Mouse (Mus musculus) thymus, postnatal 4 days (tissue): Measurements from ENCODE around the gene Csnk1e.
A peak's percentile ranks its signal among the peaks of the same experiment; 100 is the strongest.
"Not testable (repeated sequence)": the region's sequence is repeated elsewhere in the genome, so short reads cannot be mapped to it uniquely, and the experiment has no call there.

ENCODE experiments used
- DNase-seq: peaks from one replicate; pipeline ENCODE4 v3.0.0; 2021

Csnk1e gene

DNA sequence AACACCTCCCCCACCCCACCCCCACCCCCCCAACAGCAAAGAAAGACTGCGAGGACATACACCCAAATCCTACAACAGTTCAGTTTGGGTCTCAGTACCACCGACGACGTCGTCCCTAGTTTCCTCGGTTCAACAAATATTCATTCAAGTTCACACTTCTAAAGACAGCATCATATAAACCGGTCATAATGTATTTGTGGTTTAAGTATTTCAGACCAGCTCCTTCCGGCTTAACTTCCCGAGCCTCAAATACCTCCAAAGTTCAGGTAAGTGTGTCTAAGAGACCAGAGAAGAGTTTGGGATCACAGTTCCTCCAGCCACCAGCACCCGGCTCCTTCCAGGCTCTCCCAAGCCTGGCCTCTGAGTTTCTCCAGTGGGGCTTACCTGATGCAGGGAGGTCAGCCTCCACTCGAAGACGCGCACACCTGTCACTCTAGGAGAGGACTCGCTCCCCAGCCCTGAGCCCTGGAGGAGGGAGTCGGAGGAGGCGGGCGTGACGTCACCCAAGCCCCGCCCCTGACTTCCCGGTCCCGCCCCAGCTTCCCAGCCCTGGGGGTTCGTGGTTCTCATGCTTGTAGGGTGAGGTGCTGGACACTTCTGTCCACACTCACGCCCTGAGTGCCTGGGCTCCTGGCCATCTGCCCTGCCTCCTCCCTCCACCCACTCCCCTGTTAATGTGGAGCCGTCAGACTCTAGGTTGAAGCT, at the start of gene Csnk1e:
TSS of gene Csnk1e (minus strand) at position 461 of the 705 bp plus-strand sequence.
- DNase-seq = peak; percentile 70

DNA sequence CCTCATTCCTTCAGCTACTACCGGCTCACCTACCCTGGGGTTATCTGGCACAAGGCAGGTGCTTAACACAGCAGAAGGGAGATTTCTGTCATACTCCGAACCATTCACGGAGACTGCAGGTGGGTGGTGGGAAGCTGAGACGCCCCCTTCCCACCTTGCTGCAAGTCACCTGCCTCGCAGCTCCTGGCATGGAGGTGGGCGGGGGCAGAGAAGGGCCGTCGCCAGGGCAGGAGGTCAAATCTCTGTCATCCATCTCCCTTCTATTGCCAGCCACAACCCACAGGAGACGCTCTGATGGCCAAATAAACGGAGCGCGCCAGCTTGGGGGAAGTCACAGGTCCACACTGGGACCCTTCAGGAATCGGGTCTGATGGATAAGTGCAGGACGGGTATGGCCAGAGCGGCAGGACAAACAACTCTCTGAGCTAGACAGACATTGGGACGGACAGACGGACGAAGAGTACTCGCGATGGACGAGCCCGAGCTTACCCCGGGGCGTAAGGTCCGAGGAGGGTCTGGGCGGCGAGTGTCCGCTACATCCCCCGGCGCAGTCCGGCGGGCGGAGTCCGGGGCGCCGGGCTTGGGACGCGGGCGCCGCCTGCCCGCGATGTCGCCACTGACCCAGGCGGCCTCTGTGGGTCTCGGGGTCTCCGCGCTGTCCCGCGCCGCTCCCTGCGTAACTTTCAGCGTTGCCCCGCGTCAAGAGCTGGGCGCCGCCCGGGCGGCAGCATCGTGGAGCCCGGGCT, 49.5 kb upstream of the Csnk1e start, which contains the start of gene Kcnj4:
TSS of gene Kcnj4 (minus strand) at position 535 of the 746 bp plus-strand sequence.
- DNase-seq = no peak

DNA sequence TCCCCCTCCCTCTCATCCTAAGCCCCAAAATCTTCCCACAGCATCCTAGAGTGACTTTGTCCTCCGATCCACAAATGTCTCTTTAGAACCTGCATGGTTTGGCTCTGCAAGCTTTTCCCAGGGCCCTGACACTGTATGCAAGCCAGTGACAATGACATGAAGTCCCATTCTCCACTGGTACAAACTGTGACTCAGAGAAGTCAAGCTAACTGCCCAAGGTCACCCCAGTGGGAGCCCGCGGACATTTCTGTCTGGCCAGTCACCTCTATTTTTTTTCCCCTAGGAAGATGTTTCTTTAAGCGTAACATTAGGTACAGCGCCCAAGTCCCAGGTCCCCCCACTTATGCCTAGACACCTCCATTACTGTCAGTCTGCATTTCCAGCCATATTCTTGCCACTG, 48.1 kb upstream of the Csnk1e start:
- no peak for DNase-seq

DNA sequence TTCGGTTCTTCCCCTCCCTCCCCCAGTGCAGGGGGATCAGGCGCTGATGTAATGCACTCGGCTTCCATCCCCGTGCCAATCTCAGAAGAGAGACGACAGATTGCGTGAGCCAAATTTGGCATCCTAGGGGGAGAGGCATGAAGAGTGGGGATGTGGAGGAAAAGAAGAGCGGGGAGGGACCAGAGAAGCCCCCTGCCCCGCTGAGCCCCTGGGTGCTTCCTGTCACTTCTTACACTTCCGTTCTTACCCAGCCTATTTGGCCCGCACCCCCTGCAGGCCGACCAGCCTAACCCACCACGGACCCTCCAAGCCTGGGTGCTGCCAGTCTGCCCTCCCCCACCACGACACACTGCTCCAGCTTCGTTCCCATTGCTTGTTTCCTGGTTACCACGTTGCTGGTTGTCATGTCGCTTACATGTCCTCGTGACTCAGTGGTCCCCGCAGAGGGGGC, 47.5 kb upstream of the Csnk1e start:
- DNase-seq = no peak

DNA sequence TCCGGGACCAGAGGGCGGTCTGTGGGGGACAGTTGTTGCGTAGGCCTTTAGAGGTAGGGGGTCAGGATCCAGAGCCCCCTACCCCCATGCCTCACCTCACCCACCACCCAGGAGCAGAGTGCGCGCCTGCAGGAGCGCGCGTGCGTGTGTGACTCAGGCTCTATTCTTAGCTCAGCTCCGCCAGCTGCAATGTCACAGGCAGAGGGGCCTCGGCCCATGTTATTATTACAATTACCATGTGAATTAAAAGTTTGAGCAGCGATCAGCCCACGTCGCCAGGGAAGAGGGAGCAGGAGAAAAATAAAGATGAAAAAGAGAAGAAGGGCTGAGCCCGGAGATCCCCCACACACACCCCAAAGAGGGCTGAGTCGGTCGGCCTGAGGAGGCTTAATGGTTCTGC, 44.7 kb upstream of the Csnk1e start:
- no peak for DNase-seq

DNA sequence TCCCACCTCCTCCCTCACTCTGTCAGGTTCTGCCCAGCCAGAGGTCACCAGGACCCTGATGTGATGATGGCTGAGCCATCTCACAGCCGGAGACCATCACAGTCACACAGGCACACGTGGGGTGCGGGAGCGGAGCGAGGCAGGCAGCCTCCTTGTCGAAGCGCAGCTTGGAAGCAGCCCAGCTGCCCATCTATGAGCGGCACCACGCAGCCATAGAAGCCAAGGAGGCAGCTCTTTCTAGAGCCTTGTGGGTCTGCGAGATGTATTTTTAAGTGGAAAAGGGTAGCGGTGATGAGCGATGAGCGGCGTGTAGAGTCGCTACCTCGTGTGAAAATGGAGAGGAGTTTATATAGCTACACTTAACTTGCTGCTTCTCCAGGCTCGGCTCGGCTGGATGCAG, 38.2 kb upstream of the Csnk1e start:
- no peak for DNase-seq

DNA sequence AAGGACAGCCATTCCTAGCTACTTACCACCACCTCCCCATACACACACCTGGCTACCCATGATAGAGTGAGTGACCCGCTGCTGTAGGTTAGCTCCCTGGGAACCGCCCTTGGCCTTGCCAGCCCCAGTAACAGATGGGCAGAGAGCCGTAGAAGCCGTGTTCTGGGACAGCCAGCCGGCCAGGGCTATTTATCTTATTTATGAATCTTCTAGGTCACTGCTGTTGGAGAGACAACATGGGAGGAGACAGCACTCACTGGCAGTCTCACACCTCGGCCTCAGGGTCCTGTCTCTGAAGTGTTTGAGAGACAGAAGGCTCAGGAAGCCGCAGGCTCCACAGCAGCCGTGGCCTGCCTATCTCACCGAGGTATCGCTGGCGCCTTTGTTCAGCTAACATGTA, 34.1 kb upstream of the Csnk1e start:
- no peak for DNase-seq

DNA sequence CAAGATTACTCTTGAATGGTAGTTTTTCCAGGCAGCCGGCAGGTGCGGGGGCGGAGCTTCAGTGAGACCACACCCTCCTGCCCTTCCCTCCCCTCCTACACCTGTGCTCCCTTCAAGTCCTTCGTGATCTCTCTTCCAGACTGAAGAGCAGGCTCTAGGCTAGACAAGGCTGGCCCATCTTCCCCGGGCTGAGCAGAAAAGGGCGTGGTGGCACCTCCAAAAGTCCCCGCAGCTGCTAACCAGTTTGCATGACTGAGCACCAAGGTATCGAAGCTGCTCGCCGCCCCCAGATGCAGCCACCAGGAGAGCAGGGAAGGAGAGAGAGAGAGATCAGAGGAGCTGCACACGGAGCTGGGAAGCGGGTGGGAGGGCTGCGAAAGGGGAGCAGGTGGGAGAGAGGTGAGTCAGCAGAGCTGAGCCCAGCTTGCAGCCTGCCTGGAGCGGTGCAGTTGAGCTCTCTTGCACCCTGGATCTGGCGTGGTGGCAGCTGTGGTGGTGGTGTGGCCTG, 25.9 kb upstream of the Csnk1e start:
- DNase-seq = no peak

DNA sequence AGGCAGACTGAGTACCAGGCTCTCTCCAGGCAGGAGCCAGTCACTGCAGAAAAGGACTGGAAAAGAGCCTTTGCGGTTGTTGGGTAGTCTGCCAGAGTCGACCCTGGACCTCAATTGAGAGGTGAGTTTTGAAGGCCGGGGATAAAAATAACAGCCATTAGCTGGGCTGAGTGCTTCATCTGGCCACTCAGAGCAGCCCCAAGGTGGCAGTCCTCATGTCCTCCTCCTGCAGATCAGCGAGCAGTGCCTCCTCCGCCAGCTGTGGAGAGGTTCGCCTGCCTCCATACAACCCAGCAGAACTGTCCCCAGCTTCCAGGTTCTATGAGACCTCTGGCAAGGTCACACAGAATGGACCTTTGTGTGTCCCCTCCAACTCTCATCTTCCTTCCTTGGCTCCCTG, 21.9 kb upstream of the Csnk1e start:
- DNase-seq = no peak

DNA sequence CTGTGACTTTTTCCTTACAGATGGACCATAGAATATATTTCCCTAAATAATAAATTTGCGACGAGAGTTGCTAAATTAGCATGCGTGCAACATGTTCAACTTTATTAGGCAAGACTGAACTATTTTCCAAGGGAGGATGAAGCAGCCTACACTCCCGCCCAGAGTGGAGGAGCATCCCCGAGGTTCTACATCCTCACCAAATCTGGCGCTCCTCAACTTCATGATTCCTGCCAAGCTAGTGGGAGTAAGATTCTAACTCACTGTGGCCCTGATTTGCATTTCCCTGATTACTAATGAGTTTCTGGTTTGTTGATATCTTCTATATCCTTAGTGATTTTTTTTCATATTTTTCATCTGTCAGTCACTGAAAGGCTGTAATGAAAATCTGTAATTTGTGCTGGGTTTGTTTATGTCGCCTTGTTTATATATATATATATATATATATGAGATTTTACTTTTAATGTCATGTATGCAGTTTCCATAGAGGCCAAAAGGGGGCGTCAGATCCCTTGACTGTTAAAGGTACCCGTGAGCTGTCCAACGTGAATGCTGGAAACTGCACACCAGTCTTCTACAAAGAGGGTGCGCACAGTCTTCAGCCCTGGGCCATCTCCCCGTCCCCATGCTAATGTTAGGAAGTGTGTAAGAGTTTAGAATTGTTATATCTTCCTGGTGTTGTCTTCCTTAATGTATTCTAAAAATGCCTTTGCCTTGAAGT, 18.4 kb upstream of the Csnk1e start:
- no peak for DNase-seq

DNA sequence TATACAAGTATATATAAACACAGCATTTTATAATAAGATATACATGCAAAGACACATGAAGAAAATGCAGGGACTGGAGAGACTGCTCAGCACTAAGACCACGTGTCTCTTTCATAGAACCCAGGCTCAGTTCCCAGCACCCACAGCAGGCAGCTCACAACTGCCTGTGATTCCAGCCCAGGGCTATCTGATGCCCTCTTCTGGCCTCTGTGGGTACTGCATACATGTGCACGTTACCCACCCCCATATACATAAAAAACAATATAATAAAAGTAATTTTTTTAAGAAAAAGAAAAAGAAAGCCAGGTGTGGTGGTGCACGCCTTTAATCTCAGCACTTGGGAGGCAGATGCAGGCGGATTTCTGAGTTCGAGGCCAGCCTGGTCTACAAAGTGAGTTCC, 17.7 kb upstream of the Csnk1e start:
- DNase-seq = peak; percentile 47

DNA sequence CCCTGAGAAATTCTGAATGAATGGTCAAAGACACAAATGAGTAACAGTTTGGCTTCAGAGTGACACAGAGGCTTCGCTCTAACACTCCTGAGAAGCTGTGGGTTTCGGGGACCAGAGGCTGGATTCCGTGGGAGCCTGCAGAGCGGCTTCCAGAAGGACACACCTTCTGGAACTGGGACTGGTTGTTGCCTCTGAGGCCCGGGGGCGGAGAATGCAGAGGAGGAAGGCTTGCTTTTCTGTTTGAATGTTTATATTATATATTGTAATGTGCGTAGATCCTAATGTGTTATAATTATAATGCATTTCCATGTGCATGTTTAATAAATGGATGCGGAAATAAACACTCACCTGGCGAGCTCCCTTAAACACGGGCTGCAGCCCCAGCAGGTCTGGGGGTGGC, 15.7 kb upstream of the Csnk1e start:
- DNase-seq = no peak

DNA sequence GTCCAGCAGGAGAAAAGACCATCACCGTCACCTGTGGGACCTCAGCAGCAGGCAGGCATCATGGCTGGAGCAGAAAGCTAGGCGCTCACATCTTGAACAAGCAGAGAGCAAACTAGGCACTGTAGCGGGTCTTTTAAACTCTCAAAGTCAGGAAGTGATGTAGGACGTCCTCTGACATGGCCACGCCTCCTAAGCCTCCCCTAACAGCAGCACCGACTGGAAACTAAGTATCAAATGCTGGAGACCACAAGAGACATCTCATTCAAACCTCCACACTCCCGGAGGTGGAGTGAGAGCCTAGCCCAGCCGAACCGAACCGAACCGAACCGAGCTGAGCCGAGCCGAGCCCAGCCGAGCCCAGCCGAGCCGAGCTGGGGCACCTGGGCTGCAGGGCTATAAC, 15.2 kb upstream of the Csnk1e start:
- no peak for DNase-seq

DNA sequence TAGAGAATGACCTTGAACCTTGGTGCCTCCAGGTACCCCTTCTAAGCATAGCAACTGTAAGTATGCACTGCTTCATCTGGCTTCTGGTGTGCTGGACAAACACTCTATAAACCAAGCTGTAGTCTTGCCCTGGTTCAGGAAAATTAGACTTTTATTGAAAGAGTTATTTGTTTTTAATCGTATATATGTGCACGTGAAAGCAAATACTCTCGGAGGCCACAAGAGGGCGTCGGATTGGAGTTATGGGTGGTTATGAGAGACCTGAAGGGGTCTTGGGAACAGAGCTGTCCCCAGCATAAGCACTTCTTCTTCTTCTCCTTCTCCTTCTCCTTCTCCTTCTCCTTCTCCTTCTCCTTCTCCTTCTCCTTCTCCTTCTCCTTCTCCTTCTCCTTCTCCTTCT, 14.2 kb upstream of the Csnk1e start:
- no peak for DNase-seq

DNA sequence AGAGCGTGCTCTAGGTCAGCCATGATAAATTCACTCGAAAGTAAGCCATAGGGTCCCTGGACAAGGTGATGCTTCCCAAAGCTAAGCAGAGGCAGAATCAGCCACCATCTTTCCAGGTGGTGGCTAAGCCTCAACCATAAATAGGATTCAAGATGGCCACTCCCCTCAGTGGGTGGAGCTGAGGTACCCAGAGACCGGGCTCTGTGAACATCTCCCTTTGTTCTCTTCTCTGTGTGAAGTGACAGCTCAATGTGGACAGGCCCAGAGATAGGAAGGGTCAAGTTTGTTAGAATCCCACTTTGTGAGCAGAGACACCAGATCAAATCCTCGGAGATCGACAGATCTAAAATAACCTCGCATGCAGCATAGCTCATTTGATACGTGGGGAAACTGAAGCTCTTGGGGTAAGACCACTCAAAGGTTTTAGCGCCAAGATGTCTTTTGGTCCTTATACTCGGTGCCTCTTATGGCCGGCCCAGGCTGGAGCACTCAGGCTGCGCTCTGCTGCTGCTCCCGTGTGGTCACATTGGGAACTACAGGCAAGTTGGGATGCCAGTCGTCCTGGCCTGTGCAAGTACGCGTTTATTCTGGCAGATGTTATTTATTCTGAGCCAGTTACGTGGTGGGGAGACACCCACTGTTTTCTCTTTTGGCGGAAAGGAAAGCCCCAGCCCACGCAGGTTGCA, 11.4 kb upstream of the Csnk1e start:
- DNase-seq = peak; percentile 94

DNA sequence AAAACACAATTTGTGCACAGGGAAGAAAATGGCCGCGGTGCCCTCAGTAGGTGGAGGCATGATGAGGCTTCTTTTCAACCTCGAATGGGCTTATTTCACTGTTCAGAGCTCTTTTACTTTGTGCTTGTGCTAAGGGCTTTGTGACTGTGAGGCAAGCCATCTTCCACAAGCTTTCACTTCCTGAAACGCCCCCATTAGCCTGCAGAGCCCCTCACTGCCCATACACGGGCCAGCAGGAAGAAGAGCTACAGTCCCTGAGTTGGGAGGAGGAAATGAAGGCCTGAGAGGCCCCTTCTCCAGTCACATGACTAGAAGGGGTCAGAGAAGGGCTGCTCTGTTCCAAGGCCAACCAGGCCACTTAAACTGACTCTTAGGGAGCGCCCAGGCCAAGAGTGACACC, 1.2 kb upstream of the Csnk1e start:
- no peak for DNase-seq

DNA sequence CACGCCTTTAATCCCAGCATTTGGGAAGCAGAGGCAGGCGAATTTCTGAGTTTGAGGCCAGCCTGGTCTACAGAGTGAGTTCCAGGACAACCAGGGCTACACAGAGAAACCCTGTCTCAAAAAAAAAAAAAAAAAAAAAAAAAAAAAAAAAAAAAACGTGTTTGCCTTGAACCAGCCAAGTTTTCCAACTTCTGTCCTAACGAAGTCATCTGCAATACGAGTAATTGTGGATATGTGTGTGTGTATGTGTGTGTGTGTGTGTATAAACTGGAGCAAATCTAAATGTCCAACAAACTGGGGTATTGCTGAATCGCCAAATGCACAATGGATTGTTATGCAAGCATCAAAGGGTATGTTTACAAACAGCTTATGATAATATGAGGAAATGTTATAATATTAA, 738 bp upstream of the Csnk1e start:
- not testable (repeated sequence) for DNase-seq

DNA sequence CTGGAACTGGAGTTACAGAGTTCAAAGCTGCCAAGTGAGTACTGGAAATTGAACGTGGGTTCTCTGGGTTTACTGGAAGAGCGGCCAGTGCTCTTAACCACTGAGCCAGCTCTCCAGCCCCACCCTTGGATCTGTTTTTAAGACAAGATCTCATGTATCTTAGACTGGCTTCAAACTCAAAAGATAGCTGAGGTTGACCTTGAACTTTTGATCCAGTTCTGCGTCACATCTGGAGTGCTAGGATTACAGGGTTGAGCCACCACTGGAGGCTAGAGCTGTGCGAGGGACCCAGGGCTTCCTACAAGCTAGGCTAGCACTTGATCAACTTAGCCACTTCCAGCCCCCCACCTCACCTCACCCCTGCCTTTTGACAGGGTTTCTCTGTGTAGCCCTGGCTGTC, 1.5 kb downstream of the Csnk1e start:
- DNase-seq = no peak

DNA sequence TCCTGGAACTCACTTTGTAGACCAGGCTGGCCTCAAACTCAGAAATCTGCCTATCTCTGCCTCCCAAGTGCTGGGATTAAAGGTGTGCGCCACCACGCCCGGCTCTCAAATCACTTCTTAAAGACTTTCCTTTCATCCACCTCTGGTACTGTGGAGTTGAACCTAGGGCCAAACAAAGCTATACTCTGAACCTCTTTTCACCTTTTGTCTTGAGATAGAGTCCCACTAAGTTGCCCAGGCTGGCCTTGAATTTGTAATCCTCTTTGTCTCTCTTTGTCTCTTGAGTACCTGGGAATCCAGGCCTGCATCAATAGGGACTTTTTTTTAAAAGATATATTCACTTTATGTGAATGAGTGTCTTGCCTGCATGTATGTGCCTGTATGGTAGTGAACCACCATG, 7.3 kb downstream of the Csnk1e start:
- no peak for DNase-seq

DNA sequence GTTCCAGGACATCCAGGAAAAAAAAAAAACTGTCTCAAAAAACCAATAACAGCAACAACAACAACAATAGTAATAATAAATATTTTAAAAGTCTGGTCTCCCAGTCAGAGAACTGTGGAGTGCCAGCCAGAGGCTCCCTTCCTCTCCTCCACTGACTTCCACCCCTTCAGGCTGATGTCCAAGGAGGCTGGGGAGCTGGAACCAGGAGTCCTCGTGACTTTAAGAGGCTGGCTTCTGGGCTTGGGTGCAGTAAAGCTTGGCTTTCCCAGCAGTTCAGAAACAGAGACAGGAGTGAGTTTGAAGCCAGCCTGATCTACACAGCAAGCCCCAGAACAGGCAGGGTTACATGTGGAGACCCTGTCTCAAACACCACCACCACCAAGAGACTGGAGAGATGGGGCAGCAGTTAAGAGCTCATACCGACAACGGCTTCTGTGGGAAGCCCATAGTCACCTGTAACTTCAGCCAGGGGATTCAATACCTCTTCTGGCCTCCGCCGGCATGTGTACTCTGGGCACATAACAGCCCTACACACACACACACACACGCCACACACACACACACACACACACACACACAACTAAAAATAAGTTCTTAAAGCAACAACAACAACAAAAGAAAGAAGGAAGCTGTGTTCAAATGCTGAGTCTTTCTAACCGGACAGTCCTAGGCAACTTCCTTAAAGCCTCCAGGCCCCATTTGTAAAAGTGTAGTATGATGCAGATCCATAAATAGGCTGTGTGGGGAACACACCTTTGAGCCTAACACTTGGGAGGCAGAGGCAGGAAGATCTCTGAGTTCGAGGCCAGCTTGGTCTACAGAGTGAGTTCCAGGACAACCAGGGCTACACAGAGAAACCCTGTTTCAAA, 9.3 kb downstream of the Csnk1e start:
- no peak for DNase-seq

DNA sequence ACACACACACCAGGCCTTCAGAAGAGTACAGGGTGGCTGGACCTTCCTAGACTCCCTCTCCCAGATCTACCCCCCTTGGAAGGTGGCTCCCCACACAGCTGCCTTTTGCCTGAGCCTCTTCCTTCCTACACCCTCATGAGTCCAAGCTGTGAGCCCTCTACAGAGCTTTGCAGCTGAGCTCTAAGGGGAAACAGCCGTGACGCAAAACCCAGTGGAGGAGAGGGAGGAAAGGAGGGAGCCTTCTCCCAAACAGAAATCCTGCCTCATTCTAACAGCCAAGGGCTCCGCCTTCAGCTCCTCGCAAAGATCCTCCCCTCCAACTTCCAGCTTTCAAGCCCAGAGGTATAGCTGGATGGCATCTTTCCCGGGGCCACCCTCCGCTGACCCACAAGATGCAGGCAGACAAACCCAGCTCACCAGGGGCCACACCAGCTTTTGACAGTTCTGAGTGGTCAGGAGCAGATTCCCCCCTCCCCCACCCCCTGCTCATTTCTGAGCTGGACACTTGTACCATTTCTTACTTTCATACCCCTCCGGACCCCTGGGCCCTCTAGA, 11.4 kb downstream of the Csnk1e start:
- no peak for DNase-seq
